Mouse (Mus musculus) forebrain, embryonic 12.5 days (tissue): Measurements from ENCODE around the gene Gtf2f2. TPM values are rescaled to one million over a fixed set of nuclear protein-coding genes. Genes with fewer than 3 reads are reported as not detected.

ENCODE experiments used
- ATAC-seq: fragments of 200-750 bp; cut with Nextera tagmentation; 2 replicates; pipeline ENCODE4 v1.8.0; 2017; ENCODE audit warnings: moderate TSS enrichment; ENCODE audit not compliant: low FRiP score
- H3K27ac ChIP-seq: fragments of 300-500 bp; sonication (generic); 2 replicates; pipeline ENCODE4 v1.5.1; 2016; ENCODE audit warnings: mild to moderate bottlenecking
- H3K27me3 ChIP-seq: fragments of 300-500 bp; sonication (generic); 2 replicates; pipeline ENCODE4 v1.6.1; 2016; ENCODE audit warnings: mild to moderate bottlenecking
- H3K36me3 ChIP-seq: fragments of 300-500 bp; sonication (generic); replicated peaks from 2 replicates; pipeline ENCODE4 v1.6.1; 2016; ENCODE audit warnings: mild to moderate bottlenecking
- H3K4me1 ChIP-seq: fragments of 300-500 bp; sonication (generic); 2 replicates; pipeline ENCODE4 v1.6.1; 2016
- H3K4me2 ChIP-seq: fragments of 300-500 bp; sonication (generic); 2 replicates; pipeline ENCODE4 v1.6.1; 2016; ENCODE audit warnings: mild to moderate bottlenecking, moderate library complexity
- H3K4me3 ChIP-seq: fragments of 300-500 bp; sonication (generic); replicated peaks from 2 replicates; pipeline ENCODE4 v1.5.1; 2016; ENCODE audit warnings: mild to moderate bottlenecking
- H3K9ac ChIP-seq: fragments of 300-500 bp; sonication (generic); 2 replicates; pipeline ENCODE4 v1.6.1; 2016; ENCODE audit warnings: mild to moderate bottlenecking
- H3K9me3 ChIP-seq: fragments of 300-500 bp; sonication (generic); 2 replicates; pipeline ENCODE4 v1.6.1; 2016
- WGBS: fragments of 180-500 bp; shearing (Covaris S2); methylation state at CpG from one replicate; pipeline ENCODE4 v1.1.7; 2016; 5-methylcytosine and 5-hydroxymethylcytosine counted together
- polyA plus RNA-seq: library from polyadenylated mRNA; unstranded; fragments of >200 nt; fragmentation: Nextera tagmentation; extraction: Ambion mirVana; gene quantifications from 2 replicates; pipeline ENCODE4 v1.2.1, GENCODE M21; 2016

The Gtf2f2 gene
- polyA plus RNA-seq, 1 experiment from 2014 or later = 49.7 TPM

DNA sequence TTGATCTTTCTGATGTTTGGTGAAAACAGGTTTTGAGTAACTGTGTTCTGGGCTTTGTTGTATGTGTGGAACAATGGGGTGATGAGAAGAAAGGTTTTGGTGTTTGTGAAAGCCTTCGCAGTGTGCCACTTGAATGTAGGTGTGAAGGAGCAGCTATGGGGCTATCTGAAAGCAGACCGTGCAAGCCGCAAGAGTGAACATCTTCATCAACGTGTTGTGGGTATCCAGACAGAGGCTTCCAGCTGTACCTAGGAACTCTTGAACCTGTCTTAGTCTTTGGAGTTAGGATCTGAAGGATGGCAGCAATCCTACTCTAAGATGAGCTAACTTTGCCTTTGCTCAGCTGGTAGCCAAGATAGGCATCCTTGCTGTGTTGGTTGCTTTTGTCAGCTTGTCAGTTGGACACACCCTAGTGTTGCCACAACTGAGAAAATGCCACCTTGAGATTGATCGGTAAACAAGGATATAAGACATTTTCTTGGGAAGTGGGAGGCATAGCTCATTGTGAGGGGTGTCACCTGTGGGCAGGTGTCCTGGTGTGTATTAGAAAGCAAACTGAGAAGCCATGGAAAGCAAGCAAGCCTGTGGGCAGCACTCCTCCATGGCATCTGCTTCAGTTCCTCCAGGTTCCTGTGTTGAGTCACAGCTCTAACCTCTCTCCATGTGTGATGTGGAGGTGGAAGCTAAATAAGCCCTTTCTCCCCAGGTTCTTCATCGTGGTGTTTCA is 160.7 kb downstream of the Gtf2f2 start:
- Histone ChIP-seq H3K4me1 (peaks cover 37% of the 10 kb centered on the region), H3K36me3 (peaks cover 59% of the 10 kb centered on the region), H3K4me3 (no peak overlapping the region), H3K4me2 (no peak overlapping the region), H3K27ac (peak overlapping the region; percentile 43; the same call in 1 of the 2 replicates), H3K9me3 (no peaks in the 10 kb centered on the region), H3K9ac (no peak overlapping the region), H3K27me3 (no peaks in the 10 kb centered on the region)
- 81% methylated on average over 6 of the region's 6 CpGs for WGBS
- ATAC-seq = no peak

- WGBS = 79% methylated on average over 5 of the region's 5 CpGs
- Histone ChIP-seq H3K27ac (no peak overlapping the region), H3K4me2 (no peak overlapping the region), H3K9ac (no peak overlapping the region), H3K36me3 (peaks cover 56% of the 10 kb centered on the region), H3K9me3 (no peaks in the 10 kb centered on the region), H3K4me1 (peaks cover 38% of the 10 kb centered on the region), H3K27me3 (no peaks in the 10 kb centered on the region), H3K4me3 (no peak overlapping the region)
- no peak for ATAC-seq
These were observed 161.4 kb downstream of the Gtf2f2 start for GRCm38 (mm10) chr14:75849236-75849635.

DNA sequence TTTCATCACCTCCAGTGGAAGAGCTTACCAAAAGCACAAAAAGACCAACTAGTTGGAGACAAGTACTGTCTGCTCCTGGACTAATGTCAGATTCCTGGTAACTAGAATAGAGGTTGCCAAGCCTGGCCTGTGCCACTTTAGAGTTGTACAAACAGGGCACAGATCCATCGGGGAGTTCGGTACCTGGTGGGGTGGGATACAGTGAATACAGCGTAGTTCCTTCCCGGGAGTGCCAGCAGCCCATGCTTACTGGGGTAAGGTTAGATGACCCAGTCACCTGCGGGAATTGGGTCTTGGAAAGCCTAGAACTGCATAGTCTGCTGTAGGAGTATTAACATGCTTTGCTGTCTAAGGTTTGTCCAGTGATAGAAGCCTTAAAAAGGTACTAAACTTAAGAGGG is 162.2 kb downstream of the Gtf2f2 start:
- Histone ChIP-seq H3K9ac (no peak overlapping the region), H3K4me1 (peaks cover 40% of the 10 kb centered on the region), H3K9me3 (no peaks in the 10 kb centered on the region), H3K27me3 (no peaks in the 10 kb centered on the region), H3K4me3 (no peak overlapping the region), H3K27ac (no peak overlapping the region), H3K4me2 (no peak overlapping the region), H3K36me3 (peaks cover 56% of the 10 kb centered on the region)
- 93% methylated on average over 5 of the region's 5 CpGs for WGBS
- no peak for ATAC-seq

- Histone ChIP-seq H3K36me3 (peaks cover 56% of the 10 kb centered on the region), H3K27me3 (no peaks in the 10 kb centered on the region), H3K4me3 (no peak overlapping the region), H3K9ac (no peak overlapping the region), H3K4me2 (0 out of 2 replicates have a peak overlapping the region, but pooled peaks have one; percentile 11), H3K4me1 (peaks cover 40% of the 10 kb centered on the region), H3K9me3 (no peaks in the 10 kb centered on the region), H3K27ac (no peak overlapping the region; the same call in 1 of the 2 replicates)
- no peak for ATAC-seq
- WGBS = 86% methylated on average over 4 of the region's 4 CpGs
These were observed 163.0 kb downstream of the Gtf2f2 start for GRCm38 (mm10) chr14:75847669-75848068.

Other genes with a start within 250 kb of the Gtf2f2 start
- gene Slc25a30, start 223.8 kb downstream of the Gtf2f2 start, polyA plus RNA-seq = 9.7 and 10.2 TPM in 2 replicates
- gene Tpt1, start 165.8 kb downstream of the Gtf2f2 start, polyA plus RNA-seq = 955 and 986 TPM in 2 replicates
- gene Kctd4, start 55.9 kb downstream of the Gtf2f2 start, polyA plus RNA-seq = 1.5 and 1.6 TPM in 2 replicates
- 19.0 and 20.3 TPM in 2 replicates for gene Gpalpp1, start 99.9 kb upstream of the Gtf2f2 start, polyA plus RNA-seq
- gene Nufip1, start 100.0 kb upstream of the Gtf2f2 start, polyA plus RNA-seq = 18.5 and 19.0 TPM in 2 replicates